Mouse (Mus musculus) olfactory bulb, adult 2 months (tissue): Measurements from ENCODE around the gene Fstl5.

Experiments
- CTCF ChIP-seq: fragments of 200-500 bp; IDR thresholded peaks from 2 replicates; pipeline ENCODE4 v1.5.1; 2012; ENCODE audit warnings: low read depth, mild to moderate bottlenecking, low read length, moderate library complexity; ENCODE audit not compliant: insufficient read depth
- POLR2A ChIP-seq: fragments of 200-500 bp; IDR thresholded peaks from 2 replicates; pipeline ENCODE4 v1.6.1; 2012; ENCODE audit warnings: mild to moderate bottlenecking, low read depth, low read length, moderate library complexity; ENCODE audit not compliant: insufficient read depth

DNA sequence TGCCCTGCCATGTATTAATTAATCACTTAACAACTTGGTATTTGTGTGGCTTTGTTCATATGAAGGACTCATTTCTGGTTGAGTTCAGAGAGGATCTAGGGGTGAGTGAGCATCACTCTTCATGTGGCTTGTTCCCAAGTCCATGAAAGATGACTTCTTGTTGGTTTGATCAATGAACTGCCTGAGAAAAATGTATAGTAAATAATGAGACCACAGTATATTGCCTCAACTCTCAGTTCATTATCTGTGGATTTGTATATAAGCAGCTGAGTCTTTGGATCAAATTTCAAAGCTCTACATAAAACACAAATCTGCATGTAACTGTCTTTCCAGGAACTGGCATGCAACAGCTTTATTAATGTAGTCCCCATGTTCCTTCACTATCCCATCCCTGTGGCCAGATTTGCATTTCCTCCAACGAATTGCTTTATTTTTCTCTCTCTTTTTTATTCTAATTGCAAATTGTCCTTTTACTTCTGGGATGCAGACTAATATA lies 623.1 kb downstream of the Fstl5 start:
- TF ChIP-seq CTCF = no peak
- TF ChIP-seq POLR2A = no peak
